Mouse (Mus musculus) CH12.LX (cell line): ENCODE measurements at regions not wholly inside any gene's neighbourhood (a gene's known extent, or its start where the extent isn't known, plus 50 kb on each side); places are given as distances from the start of the nearest gene placed in this dataset.

Source experiments
- DNase-seq: peaks from one replicate; pipeline ENCODE4 v3.0.0-alpha.2; 2013; ENCODE audit errors: extremely low read depth
- H3K27ac ChIP-seq: 2 replicates; pipeline ENCODE4 v1.5.1; 2012; ENCODE audit warnings: low read depth, mild to moderate bottlenecking, control low read depth, moderate library complexity; ENCODE audit not compliant: insufficient read depth
- H3K27me3 ChIP-seq: replicated peaks from 2 replicates; pipeline ENCODE3; 2012; ENCODE audit warnings: inconsistent platforms
- H3K36me3 ChIP-seq, 2 experiments: replicated peaks in 1 of 2; 2 replicates each; pipeline versions ENCODE3 to v1.6.1; 2012; ENCODE audit warnings: inconsistent platforms in 1 of 2, low read length in 1 of 2, mild to moderate bottlenecking in 1 of 2, mixed read lengths in 1 of 2, moderate library complexity in 1 of 2; ENCODE audit not compliant: control insufficient read depth in 1 of 2, insufficient read depth in 1 of 2
- H3K4me1 ChIP-seq, 2 experiments: 2 replicates each; pipeline ENCODE4 v1.6.1; 2012; ENCODE audit warnings: inconsistent platforms in 1 of 2, moderate library complexity in 1 of 2; ENCODE audit not compliant: insufficient read depth in 2 of 2, control insufficient read depth in 1 of 2
- H3K4me2 ChIP-seq: 2 replicates; pipeline ENCODE4 v1.6.1; 2012; ENCODE audit warnings: low read depth, mild to moderate bottlenecking, control low read depth; ENCODE audit not compliant: poor library complexity, insufficient read depth, severe bottlenecking
- H3K4me3 ChIP-seq, 3 experiments: fragments of 150-350 bp in 1 of 3; sonication (generic) in 1 of 3; replicated peaks in 1 of 3; 2 replicates each; pipeline versions ENCODE3 to v1.5.1; 2011 to 2012; ENCODE audit warnings: low read depth in 2 of 3, low read length in 2 of 3, mild to moderate bottlenecking in 2 of 3, moderate library complexity in 2 of 3, control low read depth in 1 of 3, improper control_type of control experiment in 1 of 3, inconsistent platforms in 1 of 3, mixed read lengths in 1 of 3; ENCODE audit not compliant: poor library complexity in 1 of 3
- H3K79me2 ChIP-seq: replicated peaks from 2 replicates; pipeline ENCODE4 v1.6.1; 2012; ENCODE audit warnings: mild to moderate bottlenecking, moderate library complexity; ENCODE audit not compliant: control insufficient read depth, poor library complexity, insufficient read depth, severe bottlenecking; ENCODE audit errors: extremely low read depth
- H3K9ac ChIP-seq: 2 replicates; pipeline ENCODE4 v1.6.1; 2012; ENCODE audit warnings: low read depth, mild to moderate bottlenecking, control low read depth, moderate library complexity; ENCODE audit not compliant: insufficient read depth
- H3K9me3 ChIP-seq: replicated peaks from 2 replicates; pipeline ENCODE3; 2012; ENCODE audit warnings: low read length, inconsistent platforms, mixed read lengths
- BHLHE40 ChIP-seq: IDR thresholded peaks from 2 replicates; pipeline ENCODE4 v1.6.1; 2011; ENCODE audit warnings: mild to moderate bottlenecking, low read depth, low read length, improper control_type of control experiment
- CHD2 ChIP-seq: IDR thresholded peaks from 2 replicates; pipeline ENCODE4 v1.6.1; 2011; ENCODE audit warnings: low read length, improper control_type of control experiment
- E2F4 ChIP-seq: IDR thresholded peaks from 2 replicates; pipeline ENCODE4 v1.6.1; 2011; ENCODE audit warnings: low read depth, low read length, improper control_type of control experiment; ENCODE audit not compliant: insufficient replicate concordance
- ETS1 ChIP-seq: conservative IDR thresholded peaks from 2 replicates; pipeline ENCODE4 v1.6.1; 2012; ENCODE audit warnings: low read depth, mild to moderate bottlenecking, inconsistent platforms, low read length, improper control_type of control experiment, moderate library complexity
- GABPA ChIP-seq: IDR thresholded peaks from 2 replicates; pipeline ENCODE4 v1.6.1; 2012; ENCODE audit warnings: low read depth, low read length, improper control_type of control experiment, inconsistent platforms; ENCODE audit not compliant: insufficient replicate concordance
- HCFC1 ChIP-seq: IDR thresholded peaks from 2 replicates; pipeline ENCODE4 v1.6.1; 2012; ENCODE audit warnings: low read depth, mild to moderate bottlenecking, inconsistent platforms, low read length, improper control_type of control experiment
- IRF4 ChIP-seq: IDR thresholded peaks from 2 replicates; pipeline ENCODE4 v1.6.1; 2014; ENCODE audit warnings: low read depth, mild to moderate bottlenecking, inconsistent platforms, low read length, improper control_type of control experiment
- JUN ChIP-seq: IDR thresholded peaks from 2 replicates; pipeline ENCODE4 v1.6.1; 2011; ENCODE audit warnings: low read depth, mild to moderate bottlenecking, low read length, improper control_type of control experiment, moderate library complexity; ENCODE audit not compliant: insufficient read depth
- JUND ChIP-seq: conservative IDR thresholded peaks from 2 replicates; pipeline ENCODE4 v1.6.1; 2011; ENCODE audit warnings: low read depth, low read length, improper control_type of control experiment
- MAX ChIP-seq: IDR thresholded peaks from 2 replicates; pipeline ENCODE4 v1.6.1; 2011; ENCODE audit warnings: low read length, improper control_type of control experiment
- MAZ ChIP-seq: IDR thresholded peaks from 2 replicates; pipeline ENCODE4 v1.6.1; 2012; ENCODE audit warnings: low read depth, mild to moderate bottlenecking, inconsistent platforms, low read length, improper control_type of control experiment, moderate library complexity
- MXI1 ChIP-seq: IDR thresholded peaks from 2 replicates; pipeline ENCODE4 v1.6.1; 2011; ENCODE audit warnings: mild to moderate bottlenecking, low read depth, low read length, improper control_type of control experiment
- NELFE ChIP-seq: IDR thresholded peaks from 2 replicates; pipeline ENCODE4 v1.6.1; 2011; ENCODE audit warnings: low read depth, low read length, improper control_type of control experiment
- RAD21 ChIP-seq: IDR thresholded peaks from 2 replicates; pipeline ENCODE4 v1.6.1; 2011; ENCODE audit warnings: low read depth, mild to moderate bottlenecking, low read length, improper control_type of control experiment, moderate library complexity
- SIN3A ChIP-seq: IDR thresholded peaks from 2 replicates; pipeline ENCODE4 v1.6.1; 2012; ENCODE audit warnings: low read length, improper control_type of control experiment, inconsistent platforms
- TBP ChIP-seq: conservative IDR thresholded peaks from 2 replicates; pipeline ENCODE4 v1.6.1; 2011; ENCODE audit warnings: low read depth, low read length, improper control_type of control experiment
- USF2 ChIP-seq: conservative IDR thresholded peaks from 2 replicates; pipeline ENCODE4 v1.6.1; 2011; ENCODE audit warnings: low read depth, low read length, improper control_type of control experiment
- dilution Hi-C: fragments of 300-500 bp; cut with MboI; formaldehyde crosslinking; loops from 2 replicates; pipeline ENCODE4 v1.14.3; 2020; ENCODE audit warnings: low sequenced_read_pairs; ENCODE audit not compliant: extremely low pct_unique_long_range_greater_than_20kb, extremely low pct_ligation_motif_present
- in situ Hi-C: fragments of 300-500 bp; cut with MboI; formaldehyde crosslinking; loops from 3 replicates; pipeline ENCODE4 v1.14.3; 2019; ENCODE audit warnings: low sequenced_read_pairs, low pct_ligation_motif_present, low pct_unique_long_range_greater_than_20kb, mixed read lengths

DNA sequence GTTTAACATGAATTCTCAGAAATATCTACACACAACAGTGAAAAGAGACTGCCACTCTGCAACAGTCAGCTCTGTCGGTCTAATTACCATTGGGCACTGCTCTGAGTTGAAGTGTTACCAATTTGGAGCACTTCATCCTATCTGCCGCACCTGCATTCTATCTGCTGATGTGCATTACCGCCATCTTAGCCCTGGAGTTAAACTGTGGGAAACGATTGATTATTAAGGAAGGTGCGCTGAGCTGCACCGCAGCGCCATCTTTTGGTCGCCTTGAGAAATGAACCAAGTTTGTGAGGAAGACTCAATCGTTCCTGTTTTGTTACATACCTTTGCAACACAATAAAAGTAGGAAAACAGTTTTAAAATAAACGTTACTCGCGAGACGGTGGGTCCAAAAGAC, 110.5 kb downstream of the Rergl start:
- dilution Hi-C loops (no loop called here), in situ Hi-C loops (no loop called here)
- Histone ChIP-seq H3K9ac (no peak overlapping the region), H3K27me3 (no peaks in the 10 kb centered on the region), H3K9me3 (peaks cover 29% of the 10 kb centered on the region), H3K4me3 (no peak overlapping the region), H3K79me2 (no peaks in the 10 kb centered on the region), H3K36me3 (no peaks in the 10 kb centered on the region), H3K27ac (no peak overlapping the region), H3K4me2 (no peak overlapping the region), H3K4me1 (no peaks in the 10 kb centered on the region)
- no peak for DNase-seq
- TF ChIP-seq MAZ, result no peak
- no peak for TF ChIP-seq GABPA
- TF ChIP-seq IRF4, result no peak
- no peak for TF ChIP-seq MXI1
- TF ChIP-seq JUN, result no peak
- TF ChIP-seq BHLHE40, result no peak
- no peak; the same call in 1 of the 2 replicates for TF ChIP-seq RAD21
- no peak for TF ChIP-seq SIN3A
- no peak for TF ChIP-seq JUND

DNA sequence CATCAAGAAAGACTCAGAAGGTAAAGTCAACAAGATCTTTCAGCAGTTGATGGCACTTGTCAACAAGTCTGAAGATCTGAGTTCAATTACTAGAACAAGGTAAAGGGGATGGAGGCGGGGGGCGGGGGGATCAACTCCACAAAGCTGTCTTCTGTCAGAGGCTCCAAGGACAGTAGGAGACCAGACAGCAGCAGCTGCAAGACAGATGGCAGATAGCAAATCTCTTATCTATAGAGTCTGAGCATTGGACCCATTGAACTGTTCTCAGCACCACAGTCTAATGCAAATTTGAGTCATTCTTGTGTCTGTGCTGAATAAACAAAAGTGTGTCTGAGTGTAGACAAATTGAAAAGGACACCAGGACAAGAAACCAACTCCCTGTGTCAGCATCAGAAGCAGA, 150.8 kb downstream of the Rergl start:
- H3K27ac ChIP-seq, result no peak overlapping the region
- no peak overlapping the region for H3K9ac ChIP-seq
- H3K9me3 ChIP-seq, result peaks cover 35% of the 10 kb centered on the region
- no peaks in the 10 kb centered on the region for H3K27me3 ChIP-seq
- no peaks in the 10 kb centered on the region for H3K79me2 ChIP-seq
- H3K4me1 ChIP-seq, result no peaks in the 10 kb centered on the region
- dilution Hi-C loops (no loop called here), in situ Hi-C loops (no loop called here)
- H3K36me3 ChIP-seq, result no peaks in the 10 kb centered on the region
- TF ChIP-seq SIN3A (no peak), JUN (no peak), MAX (no peak), TBP (no peak), E2F4 (no peak), HCFC1 (no peak), MXI1 (no peak), ETS1 (no peak), NELFE (no peak), IRF4 (no peak), CHD2 (no peak), USF2 (no peak)
- no peak overlapping the region for H3K4me3 ChIP-seq
- no peak for DNase-seq
- no peak overlapping the region for H3K4me2 ChIP-seq
